Comparison of ENCODE assay signal across 8 mouse cellular contexts in genomic region chr8:121829777-121830362, GRCm38 (mm10). TPM values are rescaled to one million over a fixed set of nuclear protein-coding genes. Genes with fewer than 3 reads are reported as not detected.
DNase-seq lines count a peak whose midpoint lies in the region; ATAC-seq and TF ChIP-seq lines count a peak whose summit lies in the region.

No protein-coding gene starts in this region.

- TF ChIP-seq CTCF in layer of hippocampus, adult 2 months (conservative IDR thresholded peaks at IDR 0.05) = no peak
- TF ChIP-seq CTCF in bone marrow, adult 2 months (IDR thresholded peaks at IDR 0.05; ENCODE audit: control insufficient read depth, insufficient read depth, low read length) = no peak
- no peak for TF ChIP-seq CTCF in forebrain, postnatal 0 days (IDR thresholded peaks at IDR 0.05; ENCODE audit: low read depth)

- H3K4me3 ChIP-seq in layer of hippocampus, adult 2 months = peak overlapping the region; percentile 81
- H3K4me3 ChIP-seq in bone marrow, adult 2 months (replicated peaks; ENCODE audit: control insufficient read depth, low read depth, low read length) = peak overlapping the region; percentile 61
- H3K4me3 ChIP-seq in forebrain, postnatal 0 days (ENCODE audit: low read depth, low read length) = peak overlapping the region; percentile 76
- peak overlapping the region; percentile 93 for H3K4me3 ChIP-seq in limb, embryonic 15.5 days

- peak overlapping the region; percentile 90 for H3K27ac ChIP-seq in layer of hippocampus, adult 2 months
- peak overlapping the region; percentile 1; the same call in 1 of the 2 replicates for H3K27ac ChIP-seq in bone marrow, adult 2 months (ENCODE audit: control insufficient read depth, insufficient read depth, low read depth, low read length, poor library complexity)
- H3K27ac ChIP-seq in forebrain, postnatal 0 days (ENCODE audit: low read depth, low read length) = peak overlapping the region; percentile 89
- 0 out of 2 replicates have a peak overlapping the region, but pooled peaks have one; percentile 50 for H3K27ac ChIP-seq in limb, embryonic 15.5 days

- H3K9me3 ChIP-seq in forebrain, postnatal 0 days (ENCODE audit: low read length) = no peaks in the 10 kb centered on the region
- H3K9me3 ChIP-seq in limb, embryonic 15.5 days = no peaks in the 10 kb centered on the region

- H3K4me2 ChIP-seq in forebrain, postnatal 0 days (ENCODE audit: low read depth) = peak overlapping the region; percentile 87
- H3K4me2 ChIP-seq in limb, embryonic 15.5 days = peak overlapping the region; percentile 92

- no peaks in the 10 kb centered on the region for H3K27me3 ChIP-seq in forebrain, postnatal 0 days (ENCODE audit: insufficient read depth, low read length)
- H3K27me3 ChIP-seq in limb, embryonic 15.5 days = no peaks in the 10 kb centered on the region

- peak; percentile 67 for ATAC-seq in forebrain, postnatal 0 days
- ATAC-seq in limb, embryonic 15.5 days (ENCODE audit: insufficient number of reproducible peaks, low FRiP score, low TSS enrichment, low read depth) = peak; percentile 69; the same call in 1 of the 2 replicates

- DNase-seq in layer of hippocampus, adult 2 months (ENCODE audit: low spot score in 2 of 2) = peak in 1 of 2 experiments; percentile 10
- DNase-seq in layer of hippocampus, postnatal 25 days (ENCODE audit: extremely low spot score in 1 of 2, low spot score in 1 of 2) = no peak
- DNase-seq in forebrain, postnatal 0 days = peak; percentile 76
- DNase-seq in right cerebral cortex, postnatal 10 days (ENCODE audit: low spot score in 2 of 2) = peak; percentile 77 to 78
- DNase-seq in layer of hippocampus, postnatal 36 days = no peak
- DNase-seq in cerebellum, adult 11 months = no peak

- H3K36me3 ChIP-seq in forebrain, postnatal 0 days (ENCODE audit: insufficient read depth) = no peaks in the 10 kb centered on the region
- H3K36me3 ChIP-seq in limb, embryonic 15.5 days = no peaks in the 10 kb centered on the region

- peak overlapping the region; percentile 71 for H3K9ac ChIP-seq in forebrain, postnatal 0 days
- peak overlapping the region; percentile 82 for H3K9ac ChIP-seq in limb, embryonic 15.5 days

- no peak for TF ChIP-seq POLR2A in bone marrow, adult 2 months (IDR thresholded peaks at IDR 0.05; ENCODE audit: borderline replicate concordance, control insufficient read depth, low read depth, low read length)

- 19% methylated on average over 18 of the region's 18 CpGs for WGBS in bone marrow, adult 2 months
- WGBS in forebrain, postnatal 0 days = 12% methylated on average over 18 of the region's 18 CpGs
- 20% methylated on average over 18 of the region's 18 CpGs for WGBS in limb, embryonic 15.5 days

- peaks cover 1% of the 10 kb centered on the region; the same call in 1 of the 2 replicates for H3K4me1 ChIP-seq in bone marrow, adult 2 months (ENCODE audit: control insufficient read depth, insufficient read depth, low read length)
- peaks cover 9% of the 10 kb centered on the region for H3K4me1 ChIP-seq in forebrain, postnatal 0 days (ENCODE audit: insufficient read depth)
- H3K4me1 ChIP-seq in limb, embryonic 15.5 days = peaks cover 19% of the 10 kb centered on the region

RNA-seq across cellular contexts. Expression of gene Klhdc4, which starts 0.5 kb away (rescaled TPM):
- total RNA-seq in layer of hippocampus, adult 2 months (2021) = 10 to 100 TPM; 28.5 to 36.2 TPM
- total RNA-seq in layer of hippocampus, postnatal 25 days (2021) = 10 to 100 TPM; 24.2 to 31.2 TPM
- polyA plus RNA-seq in bone marrow, adult 2 months (2011; ENCODE audit: insufficient read depth, insufficient read length, low replicate concordance, missing spikeins) = 49.4 and 56.2 TPM in 2 replicates
- total RNA-seq in forebrain, postnatal 0 days (2014; rRNA removed) = 46.1 and 51.4 TPM in 2 replicates
- 40.1 and 40.3 TPM in 2 replicates for polyA plus RNA-seq in forebrain, postnatal 0 days (2015; fragmentation: Nextera tagmentation; extraction: Ambion mirVana)
- 31.5 and 34.2 TPM in 2 replicates for polyA plus RNA-seq in limb, embryonic 15.5 days (2015; fragmentation: Nextera tagmentation; extraction: Ambion mirVana)
- 10 to 100 TPM; 27.7 to 28.0 TPM for total RNA-seq in layer of hippocampus, postnatal 36 days (2021)

Comparison
In these comparisons a context has a peak if more than half of its experiments do, and no peak if none do; other contexts are left out.
1. DNase-seq: peak in forebrain, postnatal 0 days (single experiment) and right cerebral cortex, postnatal 10 days (2 of 2); none in layer of hippocampus, postnatal 25 days (0 of 2), layer of hippocampus, postnatal 36 days (0 of 2) and cerebellum, adult 11 months (single experiment).
2. H3K27ac ChIP-seq: peak in every context shown above with its lines; median percentile 90 in layer of hippocampus, adult 2 months; 89 in forebrain, postnatal 0 days; 50 in limb, embryonic 15.5 days; 1 in bone marrow, adult 2 months.
3. Peak in every context shown above with its lines, with median percentiles within 50 percentile points of each other: H3K4me3 ChIP-seq.